Mouse (Mus musculus) embryonic fibroblast, embryonic 13.5 days (primary cell): ENCODE measurements around the gene Smtn. TPM values are rescaled to one million over a fixed set of nuclear protein-coding genes. Genes with fewer than 3 reads are reported as not detected.

Experiments used
- H3K27ac ChIP-seq: 2 replicates; pipeline ENCODE4 v1.5.1; 2012; ENCODE audit warnings: low read length, control low read depth, inconsistent platforms; ENCODE audit not compliant: insufficient read depth
- H3K4me1 ChIP-seq: 2 replicates; pipeline ENCODE4 v1.6.1; 2011; ENCODE audit warnings: low read length; ENCODE audit not compliant: control insufficient read depth, insufficient read depth
- H3K4me3 ChIP-seq: 2 replicates; pipeline ENCODE4 v1.5.1; 2011; ENCODE audit warnings: mild to moderate bottlenecking, control low read depth, low read length; ENCODE audit not compliant: insufficient read depth
- CTCF ChIP-seq: IDR thresholded peaks from 2 replicates; pipeline ENCODE4 v1.5.1; 2011; ENCODE audit warnings: mild to moderate bottlenecking, control low read depth, low read length, moderate library complexity, borderline replicate concordance; ENCODE audit not compliant: insufficient read depth
- POLR2A ChIP-seq: IDR thresholded peaks from 2 replicates; pipeline ENCODE4 v1.6.1; 2011; ENCODE audit warnings: low read depth, mild to moderate bottlenecking, control low read depth, low read length, moderate library complexity
- polyA plus RNA-seq: library from polyadenylated mRNA; stranded (reverse); fragments of >200 nt; gene quantifications from 2 replicates; pipeline ENCODE4 v1.2.4, GENCODE M21; 2011; ENCODE audit warnings: low read depth; ENCODE audit not compliant: missing spikeins, insufficient read length

The Smtn gene
- polyA plus RNA-seq, 1 experiment: 79.0 TPM

DNA sequence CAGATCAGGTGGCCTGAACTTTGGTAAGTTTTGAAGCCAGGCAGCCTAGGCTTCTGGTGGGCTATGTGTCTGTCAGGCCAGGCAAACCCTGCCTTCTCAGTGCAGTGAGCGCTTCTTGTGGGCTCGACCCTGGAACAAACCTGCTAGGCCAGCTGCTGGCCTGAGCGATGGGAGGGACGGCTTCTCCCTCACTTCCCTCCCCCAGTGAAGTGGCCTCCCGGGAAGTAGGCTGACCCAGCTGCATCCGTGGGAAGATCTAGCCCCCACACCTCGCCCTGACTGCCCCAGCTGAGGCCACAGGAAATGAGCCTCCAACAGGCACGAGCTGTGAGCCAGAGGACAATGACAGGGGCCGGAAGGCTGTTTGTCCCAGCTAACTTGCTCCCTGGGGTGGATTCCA, 32.7 kb upstream of the Smtn start:
- no peak for TF ChIP-seq POLR2A
- no peak for TF ChIP-seq CTCF
- Histone ChIP-seq H3K4me1 (no peaks in the 10 kb centered on the region), H3K27ac (no peak overlapping the region), H3K4me3 (no peak overlapping the region)

DNA sequence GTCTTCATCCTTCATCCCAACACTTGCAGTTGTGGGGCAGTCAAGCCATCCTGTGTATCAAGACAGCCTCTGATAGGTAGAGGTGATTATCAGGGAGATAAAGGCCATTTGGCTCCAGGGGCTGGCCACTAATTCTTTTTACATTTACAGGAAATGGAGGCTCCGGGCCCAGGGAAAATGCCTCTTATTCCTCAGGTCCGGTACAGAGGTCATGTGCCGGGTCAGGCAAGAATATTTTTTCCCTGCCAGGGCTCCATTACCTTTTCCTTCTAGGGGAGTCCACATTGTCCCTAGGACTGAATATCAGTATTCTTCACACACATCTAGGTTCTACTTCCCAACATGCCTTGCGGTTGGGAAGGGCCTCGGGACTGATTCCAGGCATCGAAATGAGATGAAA, 31.8 kb upstream of the Smtn start:
- Histone ChIP-seq H3K27ac (no peak overlapping the region), H3K4me3 (no peak overlapping the region), H3K4me1 (peaks cover 4% of the 10 kb centered on the region; the same call in 1 of the 2 replicates)
- no peak for TF ChIP-seq CTCF
- TF ChIP-seq POLR2A: no peak

DNA sequence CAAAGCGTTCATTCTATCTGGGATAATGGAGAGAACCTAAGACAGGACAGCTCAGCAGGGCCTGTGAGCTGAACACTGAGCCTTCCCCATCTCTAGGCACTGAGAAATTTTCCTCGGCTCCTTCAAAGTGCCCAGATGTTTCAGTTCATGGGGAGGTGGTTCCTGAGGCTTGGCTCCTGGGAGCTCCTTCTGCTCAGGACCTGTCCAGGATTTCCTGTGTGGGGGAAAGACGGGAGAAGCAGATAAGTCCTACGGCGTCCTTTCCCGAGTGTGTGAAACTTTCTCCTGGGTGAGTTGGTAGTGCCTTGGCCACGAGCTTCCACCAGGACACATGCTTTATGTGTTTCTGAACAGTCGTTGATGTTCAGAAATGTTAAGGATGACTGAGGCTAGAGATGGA, 29.9 kb upstream of the Smtn start:
- TF ChIP-seq CTCF: no peak
- TF ChIP-seq POLR2A: no peak

GRCm38 (mm10) chr11:3567896-3568295, 27.5 kb upstream of the Smtn start:
- Histone ChIP-seq H3K4me3 (no peak overlapping the region), H3K4me1 (peaks cover 14% of the 10 kb centered on the region), H3K27ac (peak overlapping the region; percentile 27; the same call in 1 of the 2 replicates)
- TF ChIP-seq POLR2A: no peak
- no peak for TF ChIP-seq CTCF

More for the DNA sequence above, 29.9 kb upstream of the Smtn start:
- Histone ChIP-seq H3K27ac (no peak overlapping the region), H3K4me3 (no peak overlapping the region), H3K4me1 (peaks cover 4% of the 10 kb centered on the region; the same call in 1 of the 2 replicates)

- Histone ChIP-seq H3K4me3 (no peak overlapping the region), H3K4me1 (peaks cover 14% of the 10 kb centered on the region), H3K27ac (peak overlapping the region; percentile 8; the same call in 1 of the 2 replicates)
- TF ChIP-seq POLR2A (no peak), CTCF (no peak)
Observed at GRCm38 (mm10) chr11:3566018-3566417, 25.6 kb upstream of the Smtn start.

GRCm38 (mm10) chr11:3564451-3564850, 24.0 kb upstream of the Smtn start:
- H3K27ac ChIP-seq: peak overlapping the region; percentile 62

DNA sequence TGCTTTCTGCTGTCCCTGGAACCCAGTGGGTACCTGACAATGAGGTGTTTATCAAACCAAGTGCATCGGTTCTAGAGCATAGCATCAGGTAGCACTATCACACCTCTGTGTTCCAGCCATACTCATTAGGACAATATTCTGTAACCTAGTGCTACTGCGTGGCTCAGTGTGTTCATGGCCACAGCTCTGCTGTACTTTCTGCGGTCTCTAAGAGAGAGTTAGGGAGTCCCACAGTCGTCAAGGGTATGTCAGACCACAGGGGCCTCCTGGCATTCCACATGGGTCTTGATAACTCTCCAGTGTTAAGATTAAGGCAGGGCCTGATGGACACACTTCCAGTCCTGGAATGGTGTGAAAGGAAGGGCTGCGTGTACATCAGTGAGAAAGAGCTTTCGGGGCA, 23.4 kb upstream of the Smtn start:
- Histone ChIP-seq H3K4me3 (no peak overlapping the region), H3K27ac (no peak overlapping the region; the same call in 1 of the 2 replicates), H3K4me1 (peaks cover 14% of the 10 kb centered on the region)
- no peak for TF ChIP-seq POLR2A
- TF ChIP-seq CTCF: no peak

More at GRCm38 (mm10) chr11:3564451-3564850, 24.0 kb upstream of the Smtn start:
- no peak overlapping the region for H3K4me3 ChIP-seq
- H3K4me1 ChIP-seq: peaks cover 14% of the 10 kb centered on the region
- no peak for TF ChIP-seq CTCF
- no peak for TF ChIP-seq POLR2A

DNA sequence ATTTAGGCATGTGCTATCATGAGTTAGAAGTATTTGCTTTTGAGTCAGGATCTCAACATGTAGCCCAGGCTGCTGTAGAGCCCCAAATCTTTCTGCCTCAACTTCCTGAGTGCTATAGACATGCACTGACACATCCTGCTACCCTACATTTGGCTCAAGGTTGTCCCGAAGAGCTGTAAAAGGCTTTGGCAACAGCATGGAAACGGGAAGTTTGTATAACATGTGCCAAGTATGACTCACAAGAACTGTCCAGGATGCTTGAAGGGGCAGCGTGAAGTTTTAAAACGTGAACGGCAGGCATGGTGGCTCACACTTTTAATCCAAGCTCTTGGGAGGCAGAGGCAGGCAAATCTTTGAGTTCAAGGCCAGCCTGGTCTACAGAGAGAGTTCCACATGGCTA, 19.8 kb upstream of the Smtn start:
- H3K4me3 ChIP-seq: no peak overlapping the region
- H3K27ac ChIP-seq: no peak overlapping the region
- TF ChIP-seq POLR2A (no peak), CTCF (no peak)

GRCm38 (mm10) chr11:3557852-3558251, 17.4 kb upstream of the Smtn start:
- H3K4me3 ChIP-seq: no peak overlapping the region
- TF ChIP-seq CTCF (no peak), POLR2A (no peak)
- H3K4me1 ChIP-seq: no peaks in the 10 kb centered on the region
- no peak overlapping the region for H3K27ac ChIP-seq

More for the DNA sequence above, 19.8 kb upstream of the Smtn start:
- H3K4me1 ChIP-seq: peaks cover 10% of the 10 kb centered on the region

GRCm38 (mm10) chr11:3554976-3555375, 14.6 kb upstream of the Smtn start:
- no peaks in the 10 kb centered on the region for H3K4me1 ChIP-seq
- H3K27ac ChIP-seq: no peak overlapping the region
- no peak for TF ChIP-seq CTCF
- no peak for TF ChIP-seq POLR2A
- no peak overlapping the region for H3K4me3 ChIP-seq

GRCm38 (mm10) chr11:3549791-3550190, 9.4 kb upstream of the Smtn start:
- no peak overlapping the region for H3K4me3 ChIP-seq
- no peak overlapping the region for H3K27ac ChIP-seq
- TF ChIP-seq POLR2A (no peak), CTCF (no peak)
- no peaks in the 10 kb centered on the region for H3K4me1 ChIP-seq
